Mouse (Mus musculus): Measurements from ENCODE around the gene Gm11437. TPM values are rescaled to one million over a fixed set of nuclear protein-coding genes. Genes with fewer than 3 reads are reported as not detected.

Gene Gm11437
- polyA plus RNA-seq (2012; rRNA removed): not detected in 2 replicates

DNA sequence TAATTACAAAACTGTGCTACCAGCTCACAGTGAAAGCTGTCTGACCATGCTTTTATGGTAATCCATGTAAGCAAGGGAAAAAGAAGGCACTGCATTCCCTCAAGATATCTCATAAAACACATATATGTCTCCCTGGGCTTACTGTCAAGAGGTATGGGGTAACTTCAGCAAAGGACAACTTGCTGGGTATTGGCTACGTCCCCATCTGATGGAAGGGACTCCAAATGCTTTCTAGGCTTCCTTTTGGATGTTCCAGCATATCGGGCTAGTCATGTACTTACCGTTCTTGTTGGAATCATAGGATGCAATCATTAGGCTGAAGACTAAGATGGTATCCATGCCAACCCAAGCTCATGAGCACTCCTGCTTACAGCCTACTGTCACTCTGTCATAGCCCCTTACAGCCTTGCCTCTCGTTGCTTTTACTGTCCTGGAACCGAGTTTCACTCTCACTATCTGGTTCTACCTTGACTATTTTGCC lies at the start of gene Gm11437:
Gm11437 (minus strand) TSS at position 431 of the 481 bp plus-strand sequence.
- Histone ChIP-seq H3K4me1 (ENCODE audit: control insufficient read depth, insufficient read depth, low read length) (no peaks in the 10 kb centered on the region), H3K4me3 (replicated peaks; ENCODE audit: extremely low read depth, low read depth, low read length) (no peak within 1 kb of the TSS)
- no peak for TF ChIP-seq CTCF (IDR thresholded peaks at IDR 0.05; ENCODE audit: insufficient read depth, low read length)
- no peak for TF ChIP-seq POLR2A (IDR thresholded peaks at IDR 0.05; ENCODE audit: borderline replicate concordance, extremely low read depth, low read depth, low read length)
- 81% methylated on average over 5 of the region's 5 CpGs for WGBS
- DNase-seq: no peak

DNA sequence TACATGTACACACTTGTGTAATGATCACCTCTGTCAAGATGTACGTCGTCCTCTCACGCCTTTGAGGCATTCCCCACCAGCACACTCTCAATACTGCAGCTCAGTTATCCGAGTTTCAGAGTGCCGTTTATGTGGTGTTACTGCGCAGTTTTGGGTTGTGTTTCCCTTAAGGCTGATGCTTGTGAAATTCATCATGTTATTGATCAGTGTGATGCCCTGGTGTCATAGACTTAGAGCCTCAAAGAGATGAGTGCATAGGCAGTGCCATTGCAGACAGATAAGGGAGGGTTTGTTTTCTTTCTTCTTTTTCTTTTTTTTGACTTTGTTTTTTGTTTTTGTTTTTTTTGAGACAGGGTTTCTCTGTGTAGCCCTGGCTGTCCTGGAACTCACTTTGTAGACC lies 43.6 kb upstream of the Gm11437 start:
- Histone ChIP-seq H3K4me1 (ENCODE audit: control insufficient read depth, insufficient read depth, low read length) (no peaks in the 10 kb centered on the region), H3K4me3 (replicated peaks; ENCODE audit: extremely low read depth, low read depth, low read length) (no peak overlapping the region)
- DNase-seq: no peak
- no peak for TF ChIP-seq CTCF (IDR thresholded peaks at IDR 0.05; ENCODE audit: insufficient read depth, low read length)
- no peak for TF ChIP-seq POLR2A (IDR thresholded peaks at IDR 0.05; ENCODE audit: borderline replicate concordance, extremely low read depth, low read depth, low read length)
- WGBS: 88% methylated on average over 6 of the region's 6 CpGs

DNA sequence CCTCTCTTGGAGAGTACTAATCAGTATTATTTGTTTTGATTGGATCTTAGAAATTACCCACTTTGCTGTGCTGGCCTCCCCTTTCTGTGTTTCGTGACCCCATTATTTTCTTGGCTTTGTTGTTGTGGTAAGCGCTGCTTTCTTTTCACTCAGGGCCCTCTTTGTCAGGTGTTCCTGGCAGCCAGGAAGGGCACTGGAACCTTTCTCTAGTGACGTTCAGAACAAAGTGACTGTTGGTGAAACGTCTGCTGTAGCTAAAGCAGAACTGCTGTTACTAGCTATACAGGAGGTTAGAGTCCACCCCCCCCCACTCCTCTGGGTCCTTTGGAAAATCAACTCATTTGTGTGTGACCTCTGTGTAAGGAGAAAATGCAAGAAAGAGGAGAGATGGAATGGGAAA lies 38.5 kb upstream of the Gm11437 start:
- WGBS: 57% methylated on average over 4 of the region's 4 CpGs
- TF ChIP-seq POLR2A (IDR thresholded peaks at IDR 0.05; ENCODE audit: borderline replicate concordance, extremely low read depth, low read depth, low read length) (no peak), CTCF (IDR thresholded peaks at IDR 0.05; ENCODE audit: insufficient read depth, low read length) (no peak)
- DNase-seq: no peak
- H3K4me3 ChIP-seq (replicated peaks; ENCODE audit: extremely low read depth, low read depth, low read length): no peak overlapping the region
- no peaks in the 10 kb centered on the region for H3K4me1 ChIP-seq (ENCODE audit: control insufficient read depth, insufficient read depth, low read length)

DNA sequence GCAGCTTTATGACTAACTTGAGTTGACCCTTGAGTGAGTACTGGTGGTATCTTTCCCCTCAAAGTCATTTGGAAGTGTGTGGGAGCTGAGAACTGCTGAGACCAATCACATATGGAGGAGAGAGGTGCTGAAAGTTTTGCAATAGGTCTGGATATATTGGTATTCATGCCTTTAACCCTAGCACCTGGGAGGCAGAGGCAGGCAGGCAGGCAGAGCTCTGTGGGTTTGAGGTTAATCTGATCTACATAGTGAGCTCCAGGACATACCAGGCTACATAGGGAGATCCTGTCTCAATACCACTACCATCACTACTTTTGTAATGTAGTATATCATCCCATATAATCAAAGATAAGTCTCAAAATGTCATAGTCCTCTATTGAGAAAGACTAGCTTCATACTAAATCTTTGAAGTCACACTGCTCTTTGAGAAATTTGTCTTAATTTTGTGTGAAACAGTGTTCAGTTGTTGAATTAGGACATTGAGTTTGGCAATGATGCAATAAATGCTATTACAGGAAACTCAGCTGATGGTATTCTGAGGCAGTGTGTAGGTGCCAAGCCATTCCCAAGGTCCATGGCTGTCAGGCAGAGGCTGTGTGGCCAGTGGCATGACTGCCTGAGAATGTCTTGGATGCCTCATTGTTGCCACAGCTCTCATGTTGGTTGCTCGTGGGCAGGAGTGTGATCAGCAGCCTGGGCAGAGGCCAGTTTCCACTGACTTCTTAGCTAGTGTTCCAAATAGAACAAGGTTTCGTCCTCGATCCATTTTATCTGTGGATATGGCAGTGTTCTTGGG lies 30.5 kb upstream of the Gm11437 start:
- H3K4me3 ChIP-seq (replicated peaks; ENCODE audit: extremely low read depth, low read depth, low read length): no peak overlapping the region
- TF ChIP-seq CTCF (IDR thresholded peaks at IDR 0.05; ENCODE audit: insufficient read depth, low read length) (no peak), POLR2A (IDR thresholded peaks at IDR 0.05; ENCODE audit: borderline replicate concordance, extremely low read depth, low read depth, low read length) (no peak)
- WGBS: 66% methylated on average over 3 of the region's 3 CpGs

DNA sequence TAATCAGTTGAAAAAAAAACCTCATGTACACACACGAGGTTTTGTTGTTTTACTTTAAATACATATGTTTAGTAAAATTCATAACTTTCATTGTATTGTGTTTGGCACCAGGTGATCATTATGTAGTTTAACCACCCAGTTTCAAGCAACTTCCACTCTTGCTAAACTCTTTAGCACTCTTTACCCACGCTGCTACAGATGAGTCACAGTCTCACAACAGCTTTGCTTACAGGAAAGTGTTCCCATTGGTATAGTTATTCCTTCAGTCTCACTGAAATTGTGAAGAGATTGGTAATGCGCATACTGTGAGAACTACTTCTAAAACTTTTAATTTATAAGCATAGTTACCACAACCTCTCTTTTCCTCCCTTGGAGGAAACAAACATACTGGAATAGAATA lies 27.5 kb upstream of the Gm11437 start:
- TF ChIP-seq POLR2A (IDR thresholded peaks at IDR 0.05; ENCODE audit: borderline replicate concordance, extremely low read depth, low read depth, low read length) (no peak), CTCF (IDR thresholded peaks at IDR 0.05; ENCODE audit: insufficient read depth, low read length) (no peak)
- Histone ChIP-seq H3K4me1 (ENCODE audit: control insufficient read depth, insufficient read depth, low read length) (no peaks in the 10 kb centered on the region; the same call in 1 of the 2 replicates), H3K4me3 (replicated peaks; ENCODE audit: extremely low read depth, low read depth, low read length) (no peak overlapping the region)
- 78% methylated on average over 3 of the region's 3 CpGs for WGBS
- no peak for DNase-seq

More for the DNA sequence above, 30.5 kb upstream of the Gm11437 start:
- no peaks in the 10 kb centered on the region; the same call in 1 of the 2 replicates for H3K4me1 ChIP-seq (ENCODE audit: control insufficient read depth, insufficient read depth, low read length)
- no peak for DNase-seq

DNA sequence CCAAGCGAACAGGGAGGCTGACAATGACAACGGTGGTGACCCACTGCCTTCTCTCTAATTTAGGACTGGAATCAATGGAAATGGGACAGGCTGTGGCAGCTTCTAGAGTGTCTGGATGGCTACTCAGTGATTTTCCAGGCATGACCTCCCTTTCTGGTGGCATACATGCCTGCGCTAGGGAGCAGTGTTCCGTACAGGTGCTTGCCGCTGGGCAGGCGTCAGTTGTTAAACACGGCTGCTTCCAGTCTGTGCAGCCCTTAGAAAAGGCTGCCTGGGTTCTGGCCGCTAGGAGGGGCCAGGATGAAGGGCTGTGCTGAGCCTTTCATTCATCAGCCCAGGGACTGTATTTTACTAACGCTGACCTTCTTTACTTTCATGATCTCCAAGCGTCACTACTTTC lies 26.0 kb upstream of the Gm11437 start:
- Histone ChIP-seq H3K4me1 (ENCODE audit: control insufficient read depth, insufficient read depth, low read length) (no peaks in the 10 kb centered on the region; the same call in 1 of the 2 replicates), H3K4me3 (replicated peaks; ENCODE audit: extremely low read depth, low read depth, low read length) (no peak overlapping the region)
- no peak for TF ChIP-seq CTCF (IDR thresholded peaks at IDR 0.05; ENCODE audit: insufficient read depth, low read length)
- no peak for TF ChIP-seq POLR2A (IDR thresholded peaks at IDR 0.05; ENCODE audit: borderline replicate concordance, extremely low read depth, low read depth, low read length)
- 78% methylated on average over 10 of the region's 10 CpGs for WGBS
- no peak for DNase-seq

DNA sequence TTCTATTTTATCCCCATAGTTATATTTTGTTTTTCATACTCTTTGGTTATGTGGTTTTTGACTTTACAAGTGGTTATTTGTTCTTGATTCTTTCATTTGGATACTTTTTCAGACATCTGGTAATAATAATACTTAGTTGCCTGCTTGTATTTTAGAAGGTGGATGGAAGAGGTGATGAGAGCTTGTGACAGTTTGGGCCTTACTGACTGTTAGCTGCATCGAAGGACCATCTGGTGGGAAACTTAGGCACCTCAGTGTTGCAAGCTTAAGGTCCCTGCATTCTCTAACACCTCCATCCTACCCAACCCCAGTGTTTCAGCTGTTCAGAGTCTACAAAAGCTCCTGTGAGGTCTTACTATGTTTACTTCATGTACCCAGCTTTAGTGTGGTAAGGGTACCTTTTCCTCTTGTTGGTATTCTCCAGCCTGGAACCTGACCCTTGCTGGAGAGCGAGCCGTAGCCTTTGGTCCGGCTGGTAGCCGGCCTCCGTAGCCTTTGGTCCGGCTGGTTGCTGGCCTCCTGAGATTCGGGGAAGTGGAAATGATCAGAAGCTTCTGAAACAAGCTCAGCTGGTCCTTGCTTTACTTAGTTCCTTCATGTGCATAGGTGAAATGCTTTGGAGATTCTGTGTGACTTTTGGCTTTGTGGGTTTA lies 23.4 kb upstream of the Gm11437 start:
- Histone ChIP-seq H3K4me1 (ENCODE audit: control insufficient read depth, insufficient read depth, low read length) (no peaks in the 10 kb centered on the region), H3K4me3 (replicated peaks; ENCODE audit: extremely low read depth, low read depth, low read length) (no peak overlapping the region)
- 89% methylated on average over 8 of the region's 8 CpGs for WGBS
- no peak for DNase-seq
- TF ChIP-seq POLR2A (IDR thresholded peaks at IDR 0.05; ENCODE audit: borderline replicate concordance, extremely low read depth, low read depth, low read length) (no peak), CTCF (IDR thresholded peaks at IDR 0.05; ENCODE audit: insufficient read depth, low read length) (no peak)

DNA sequence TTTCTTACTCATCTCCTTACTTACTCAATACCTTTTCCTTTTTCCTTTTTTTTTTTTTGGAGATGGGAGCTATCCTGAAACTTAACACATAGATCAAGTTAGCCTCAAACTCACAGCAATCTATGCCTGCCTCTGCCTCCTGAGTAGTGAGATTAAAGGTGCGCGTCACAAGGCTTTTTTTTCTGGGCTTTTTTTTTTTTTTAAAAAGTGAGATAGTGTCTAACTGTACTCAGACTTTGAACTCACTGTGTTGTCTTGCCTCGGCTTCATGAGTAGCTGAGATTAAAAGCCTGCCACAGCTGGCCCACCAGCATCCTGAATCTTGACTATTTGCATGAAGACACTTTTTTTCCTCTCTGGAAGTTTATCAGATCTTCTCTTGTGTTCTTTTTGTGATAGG lies 21.3 kb upstream of the Gm11437 start:
- no peak overlapping the region for H3K4me3 ChIP-seq (replicated peaks; ENCODE audit: extremely low read depth, low read depth, low read length)
- no peak for TF ChIP-seq CTCF (IDR thresholded peaks at IDR 0.05; ENCODE audit: insufficient read depth, low read length)
- no peak for TF ChIP-seq POLR2A (IDR thresholded peaks at IDR 0.05; ENCODE audit: borderline replicate concordance, extremely low read depth, low read depth, low read length)
- no peak for DNase-seq
- H3K4me1 ChIP-seq (ENCODE audit: control insufficient read depth, insufficient read depth, low read length): no peaks in the 10 kb centered on the region
- WGBS: 83% methylated on average over 3 of the region's 3 CpGs

DNA sequence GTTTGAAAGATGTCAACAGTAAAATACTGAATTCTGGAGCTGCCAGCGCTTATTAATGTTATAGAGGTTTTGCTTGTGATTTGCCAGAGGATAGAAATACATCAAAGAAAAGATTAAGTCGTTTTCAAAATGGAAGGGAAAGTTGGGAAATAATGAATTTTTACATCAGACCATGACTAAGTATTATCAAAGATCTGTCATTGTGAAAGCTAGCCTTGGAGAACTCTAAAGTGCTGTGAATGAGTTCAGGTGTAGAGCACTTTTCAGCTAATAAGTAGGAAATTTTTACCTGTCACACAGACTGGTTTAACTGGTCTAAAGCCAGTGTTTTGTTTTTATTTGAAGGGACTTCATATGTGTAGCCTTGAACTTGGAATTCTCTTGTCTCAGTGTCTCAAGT lies 14.0 kb upstream of the Gm11437 start:
- no peak for DNase-seq
- Histone ChIP-seq H3K4me3 (replicated peaks; ENCODE audit: extremely low read depth, low read depth, low read length) (no peak overlapping the region), H3K4me1 (ENCODE audit: control insufficient read depth, insufficient read depth, low read length) (peaks cover 3% of the 10 kb centered on the region)
- TF ChIP-seq CTCF (IDR thresholded peaks at IDR 0.05; ENCODE audit: insufficient read depth, low read length): no peak
- no peak for TF ChIP-seq POLR2A (IDR thresholded peaks at IDR 0.05; ENCODE audit: borderline replicate concordance, extremely low read depth, low read depth, low read length)
- WGBS: 50% methylated on average over 2 of the region's 2 CpGs
